Mouse (Mus musculus): ENCODE data around the gene Eif2ak1. TPM values are rescaled to one million over a fixed set of nuclear protein-coding genes. Genes with fewer than 3 reads are reported as not detected.

Eif2ak1 gene
- polyA plus RNA-seq, 1 experiment = 20.1 TPM

GRCm38 (mm10) chr5:143871547-143872169, 54.1 kb downstream of the Eif2ak1 start:
- Histone ChIP-seq H3K4me1 (ENCODE audit: control insufficient read depth, insufficient read depth, insufficient read length, low read length) (no peaks in the 10 kb centered on the region), H3K27ac (replicated peaks; ENCODE audit: low read depth, low read length) (no peak overlapping the region), H3K4me3 (ENCODE audit: insufficient read depth, low read depth, low read length) (no peak overlapping the region)

DNA sequence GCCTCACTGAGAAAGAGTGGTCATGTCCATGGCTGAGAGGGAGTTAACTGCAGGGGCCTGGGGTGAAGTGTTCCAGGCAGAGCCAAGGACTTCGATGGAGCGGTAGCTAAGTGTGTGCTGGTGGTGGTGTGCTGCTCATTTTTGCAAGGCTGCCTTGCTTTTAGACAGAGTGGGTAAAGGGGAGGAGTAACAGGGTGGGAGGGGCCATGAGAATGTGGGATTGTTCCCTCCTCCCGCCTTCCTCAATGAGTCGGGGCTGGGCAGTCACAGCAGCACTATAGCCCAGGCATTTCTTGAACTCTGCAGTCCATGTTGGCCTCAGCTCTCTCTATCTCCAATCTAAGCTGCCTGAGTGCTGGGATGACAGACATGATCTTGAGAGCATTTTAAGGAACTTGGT, 57.0 kb downstream of the Eif2ak1 start:
- H3K4me1 ChIP-seq (ENCODE audit: control insufficient read depth, insufficient read depth, insufficient read length, low read length) = no peaks in the 10 kb centered on the region
- H3K4me3 ChIP-seq (ENCODE audit: insufficient read depth, low read depth, low read length) = no peak overlapping the region
- H3K27ac ChIP-seq (replicated peaks; ENCODE audit: low read depth, low read length) = no peak overlapping the region

DNA sequence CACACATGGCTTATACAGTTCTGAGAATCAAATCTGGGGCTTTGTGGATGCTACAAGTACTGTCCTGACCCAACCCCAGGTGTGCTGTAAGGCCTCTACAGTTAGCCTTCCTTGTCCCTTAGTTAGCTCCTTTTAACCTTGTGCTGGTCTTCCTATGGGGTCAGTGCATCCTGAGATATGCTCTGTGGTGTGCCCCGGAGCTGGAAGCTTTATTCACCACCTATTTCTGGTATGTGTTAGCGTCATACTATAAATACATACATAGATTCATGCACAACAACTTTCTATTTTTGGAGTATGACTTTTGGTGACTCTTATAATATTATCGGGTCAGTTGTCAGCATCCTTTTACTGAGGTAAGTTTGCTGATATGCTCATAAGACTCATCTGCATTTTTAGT, 67.7 kb downstream of the Eif2ak1 start:
- no peak overlapping the region for H3K27ac ChIP-seq (replicated peaks; ENCODE audit: low read depth, low read length)
- H3K4me1 ChIP-seq (ENCODE audit: control insufficient read depth, insufficient read depth, insufficient read length, low read length) = no peaks in the 10 kb centered on the region
- H3K4me3 ChIP-seq (ENCODE audit: insufficient read depth, low read depth, low read length) = no peak overlapping the region

DNA sequence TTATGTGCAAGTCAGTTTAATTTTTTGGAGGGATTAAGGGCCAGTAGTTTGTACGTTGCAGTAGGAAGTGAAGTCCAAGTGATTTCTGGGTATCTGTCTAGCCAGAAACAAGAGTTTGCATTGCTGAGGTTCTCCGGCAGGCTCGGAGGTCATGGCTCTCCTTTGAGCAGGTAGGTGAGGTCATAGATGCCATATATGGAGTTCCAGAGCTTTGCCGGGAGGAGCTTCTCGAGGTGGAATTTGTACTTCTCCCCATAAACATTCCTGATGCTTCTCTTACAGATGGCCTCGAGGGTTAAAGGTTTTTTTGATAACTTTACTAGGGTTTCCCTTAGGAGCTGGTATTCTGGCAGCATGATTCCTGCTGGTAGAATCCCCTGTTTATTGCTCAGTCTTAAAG, 73.2 kb downstream of the Eif2ak1 start:
- Histone ChIP-seq H3K27ac (replicated peaks; ENCODE audit: low read depth, low read length) (no peak overlapping the region), H3K4me1 (ENCODE audit: control insufficient read depth, insufficient read depth, insufficient read length, low read length) (no peaks in the 10 kb centered on the region), H3K4me3 (ENCODE audit: insufficient read depth, low read depth, low read length) (no peak overlapping the region)

- Histone ChIP-seq H3K4me3 (ENCODE audit: insufficient read depth, low read depth, low read length) (no peak overlapping the region), H3K4me1 (ENCODE audit: control insufficient read depth, insufficient read depth, insufficient read length, low read length) (no peaks in the 10 kb centered on the region), H3K27ac (replicated peaks; ENCODE audit: low read depth, low read length) (no peak overlapping the region)
These were observed 74.8 kb downstream of the Eif2ak1 start for GRCm38 (mm10) chr5:143892255-143892886.

DNA sequence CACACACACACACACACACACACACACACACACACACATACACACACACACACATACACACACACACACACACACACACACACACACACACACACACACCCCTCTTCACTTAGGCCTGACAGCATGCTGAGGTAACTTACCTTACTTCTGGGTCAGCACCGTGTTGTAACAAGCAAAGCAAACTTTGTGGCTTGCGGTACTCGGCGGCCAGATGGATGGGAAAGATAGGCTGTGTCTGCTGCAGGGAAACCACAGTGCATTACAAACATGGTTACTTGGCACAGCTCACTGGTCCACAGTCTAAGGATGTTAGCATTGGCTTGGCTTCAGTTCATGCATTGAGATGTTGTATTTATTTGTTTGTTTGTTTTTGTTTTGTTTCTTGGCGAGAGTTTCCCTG, 75.8 kb downstream of the Eif2ak1 start:
- no peaks in the 10 kb centered on the region for H3K4me1 ChIP-seq (ENCODE audit: control insufficient read depth, insufficient read depth, insufficient read length, low read length)
- no peak overlapping the region for H3K4me3 ChIP-seq (ENCODE audit: insufficient read depth, low read depth, low read length)
- no peak overlapping the region for H3K27ac ChIP-seq (replicated peaks; ENCODE audit: low read depth, low read length)

- H3K4me1 ChIP-seq (ENCODE audit: control insufficient read depth, insufficient read depth, insufficient read length, low read length) = no peaks in the 10 kb centered on the region
- no peak within 1 kb of the TSS for H3K4me3 ChIP-seq (ENCODE audit: insufficient read depth, low read depth, low read length)
- H3K27ac ChIP-seq (replicated peaks; ENCODE audit: low read depth, low read length) = no peak within 1 kb of the TSS
These were observed 80.2 kb downstream of the Eif2ak1 start, which contains the start of gene Ankrd61 for GRCm38 (mm10) chr5:143897635-143898330. Gene Ankrd61, minus strand, starts transcription at chr5:143897685.

DNA sequence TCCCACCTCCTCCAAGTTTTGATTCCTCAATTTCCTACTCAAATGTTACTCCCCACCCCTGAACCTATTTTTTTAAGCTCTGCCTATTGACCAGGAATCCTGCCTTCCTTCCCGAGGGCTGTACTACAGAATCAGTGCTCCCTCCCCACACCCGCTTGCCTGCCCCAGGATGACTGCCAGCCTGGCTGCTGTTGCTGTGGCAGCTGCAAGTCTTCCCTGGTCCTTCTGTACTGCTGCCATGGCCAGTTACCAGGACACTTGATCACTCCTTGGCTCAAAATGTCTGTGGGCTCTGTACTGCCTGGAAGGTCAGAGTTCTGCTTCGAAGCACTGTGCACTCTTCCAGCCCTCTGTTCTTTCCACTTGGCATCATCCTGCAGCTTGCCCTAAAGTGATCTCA, 84.5 kb downstream of the Eif2ak1 start:
- Histone ChIP-seq H3K27ac (replicated peaks; ENCODE audit: low read depth, low read length) (no peak overlapping the region), H3K4me3 (ENCODE audit: insufficient read depth, low read depth, low read length) (no peak overlapping the region), H3K4me1 (ENCODE audit: control insufficient read depth, insufficient read depth, insufficient read length, low read length) (no peaks in the 10 kb centered on the region)

DNA sequence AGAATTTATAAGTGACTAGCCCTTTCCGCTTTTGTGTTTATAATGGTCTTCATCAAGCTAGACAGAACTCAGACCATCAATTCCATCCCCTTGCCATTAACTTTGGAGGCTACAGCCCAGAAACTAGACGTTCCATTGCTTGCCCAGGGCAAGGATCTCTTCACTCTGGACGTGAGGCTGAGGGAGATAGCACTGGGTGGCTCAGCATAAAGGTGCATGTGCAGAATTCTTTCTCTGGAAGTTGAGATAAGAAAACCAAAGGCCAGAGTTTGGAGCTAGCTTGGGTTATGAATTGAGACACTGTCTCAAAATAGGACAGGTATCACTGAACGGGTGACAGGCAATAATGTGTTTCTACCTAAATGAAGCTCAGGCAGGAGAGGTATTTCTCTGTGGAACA, 86.2 kb downstream of the Eif2ak1 start:
- H3K4me1 ChIP-seq (ENCODE audit: control insufficient read depth, insufficient read depth, insufficient read length, low read length) = no peaks in the 10 kb centered on the region
- no peak overlapping the region for H3K27ac ChIP-seq (replicated peaks; ENCODE audit: low read depth, low read length)
- H3K4me3 ChIP-seq (ENCODE audit: insufficient read depth, low read depth, low read length) = no peak overlapping the region

- Histone ChIP-seq H3K4me3 (ENCODE audit: insufficient read depth, low read depth, low read length) (no peak overlapping the region), H3K27ac (replicated peaks; ENCODE audit: low read depth, low read length) (no peak overlapping the region), H3K4me1 (ENCODE audit: control insufficient read depth, insufficient read depth, insufficient read length, low read length) (no peaks in the 10 kb centered on the region)
These were observed 88.8 kb downstream of the Eif2ak1 start for GRCm38 (mm10) chr5:143906429-143906828.

- Histone ChIP-seq H3K27ac (replicated peaks; ENCODE audit: low read depth, low read length) (peak overlapping the region; percentile 11; the same call in 1 of the 2 replicates), H3K4me3 (ENCODE audit: insufficient read depth, low read depth, low read length) (peak overlapping the region; percentile 62), H3K4me1 (ENCODE audit: control insufficient read depth, insufficient read depth, insufficient read length, low read length) (no peaks in the 10 kb centered on the region)
These were observed 91.3 kb downstream of the Eif2ak1 start for GRCm38 (mm10) chr5:143908926-143909325.

DNA sequence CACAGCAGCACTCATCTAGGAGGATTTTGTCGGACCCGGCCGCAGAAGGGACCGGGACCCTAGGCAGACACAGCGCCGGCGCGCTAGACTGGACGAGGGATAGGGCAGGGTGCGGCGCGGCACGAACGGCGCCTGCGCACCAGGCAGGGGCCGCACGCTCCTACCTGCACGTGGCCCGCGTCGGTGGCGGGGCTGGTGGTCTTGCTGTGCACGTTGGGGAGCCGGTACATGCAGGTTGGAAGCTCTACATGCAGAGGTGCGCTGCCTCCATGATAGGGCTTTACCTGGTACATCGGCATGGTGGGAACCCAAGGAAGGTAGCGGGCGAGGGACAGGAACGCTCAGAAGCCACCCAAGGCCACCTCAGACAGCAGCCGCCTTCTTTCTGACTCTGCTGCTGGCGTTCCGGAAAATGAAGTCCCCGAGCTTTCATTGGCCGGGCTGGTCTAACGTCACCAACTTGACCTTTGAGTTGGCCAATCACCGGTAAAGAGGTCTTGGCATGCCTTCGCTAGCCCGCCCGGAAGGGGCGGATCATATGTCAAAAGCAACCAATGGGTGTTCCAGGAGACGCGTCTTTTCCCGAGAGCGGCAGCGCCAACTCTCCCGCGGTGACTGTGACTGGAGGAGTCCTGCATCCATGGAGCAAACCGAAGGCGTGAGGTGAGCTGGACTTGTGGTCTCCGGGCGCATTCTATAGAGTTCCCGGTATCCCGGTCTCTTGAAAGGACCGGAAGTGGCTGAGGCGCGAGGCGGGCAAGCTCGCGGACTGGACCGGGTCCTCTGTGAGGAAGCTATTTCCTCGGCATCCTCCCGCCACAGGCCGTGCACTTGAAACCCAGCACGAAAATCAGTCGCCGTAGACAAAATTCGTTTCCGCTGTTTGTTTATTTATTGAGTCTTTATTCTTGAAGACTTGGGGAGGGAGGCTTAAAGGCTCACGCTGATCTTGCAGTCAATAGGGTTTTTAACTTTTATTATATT, 92.1 kb downstream of the Eif2ak1 start, which contains the start of the genes Aimp2 and Pms2:
Gene Aimp2 (minus strand): TSS at position 431 of the 984 bp plus-strand sequence.
Gene Pms2 (plus strand): TSS at position 548 of the 984 bp plus-strand sequence.
- H3K27ac ChIP-seq (replicated peaks; ENCODE audit: low read depth, low read length) = peak within 1 kb of the TSS; percentile 11; the same call in 1 of the 2 replicates
- H3K4me1 ChIP-seq (ENCODE audit: control insufficient read depth, insufficient read depth, insufficient read length, low read length) = no peaks in the 10 kb centered on the region
- H3K4me3 ChIP-seq (ENCODE audit: insufficient read depth, low read depth, low read length) = peak within 1 kb of the TSS; percentile 72

GRCm38 (mm10) chr5:143916221-143916620, 98.6 kb downstream of the Eif2ak1 start:
- Histone ChIP-seq H3K4me3 (ENCODE audit: insufficient read depth, low read depth, low read length) (no peak overlapping the region), H3K27ac (replicated peaks; ENCODE audit: low read depth, low read length) (no peak overlapping the region), H3K4me1 (ENCODE audit: control insufficient read depth, insufficient read depth, insufficient read length, low read length) (no peaks in the 10 kb centered on the region)

GRCm38 (mm10) chr5:143917418-143917817, 99.8 kb downstream of the Eif2ak1 start:
- Histone ChIP-seq H3K4me3 (ENCODE audit: insufficient read depth, low read depth, low read length) (no peak overlapping the region), H3K27ac (replicated peaks; ENCODE audit: low read depth, low read length) (no peak overlapping the region), H3K4me1 (ENCODE audit: control insufficient read depth, insufficient read depth, insufficient read length, low read length) (no peaks in the 10 kb centered on the region)

DNA sequence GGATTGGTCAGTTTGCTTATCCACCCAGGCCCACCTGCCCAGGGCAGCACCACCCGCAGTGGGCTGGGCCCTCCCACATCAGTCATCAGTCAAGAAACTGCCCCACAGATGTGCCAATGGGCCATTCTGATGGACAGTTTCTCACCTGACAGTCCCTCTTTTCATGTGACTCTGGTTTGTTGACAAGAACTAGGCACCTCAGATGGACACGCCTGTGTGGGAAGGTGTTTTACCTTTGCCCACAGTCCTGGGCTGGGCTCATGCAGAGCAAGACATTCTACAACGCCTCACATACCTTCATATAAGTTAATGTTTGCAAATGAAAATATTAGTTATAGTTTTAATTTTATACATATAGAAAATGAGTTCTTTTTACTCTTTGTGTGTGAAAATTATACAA, 100.5 kb downstream of the Eif2ak1 start:
- no peaks in the 10 kb centered on the region for H3K4me1 ChIP-seq (ENCODE audit: control insufficient read depth, insufficient read depth, insufficient read length, low read length)
- no peak overlapping the region for H3K4me3 ChIP-seq (ENCODE audit: insufficient read depth, low read depth, low read length)
- no peak overlapping the region for H3K27ac ChIP-seq (replicated peaks; ENCODE audit: low read depth, low read length)

Measured in brown adipose tissue, adult 24 weeks (tissue).